Mouse (Mus musculus) intestine, embryonic 14.5 days (tissue): ENCODE data around the gene Vmn2r111. TPM values are rescaled to one million over a fixed set of nuclear protein-coding genes. Genes with fewer than 3 reads are reported as not detected.
"Not testable (repeated sequence)": the region's sequence is repeated elsewhere in the genome, so short reads cannot be mapped to it uniquely, and the experiment has no call there.

Experiments used
- ATAC-seq: fragments of 200-750 bp; cut with Nextera tagmentation; replicated peaks from 2 replicates; pipeline ENCODE4 v1.8.0; 2017; ENCODE audit warnings: low read depth, moderate number of reproducible peaks, moderate TSS enrichment, moderate library complexity; ENCODE audit not compliant: low FRiP score, low TSS enrichment
- DNase-seq: peaks from one replicate; pipeline ENCODE4 v3.0.0-alpha.2; 2018; ENCODE audit warnings: low spot score
- H3K27ac ChIP-seq: fragments of 300-500 bp; sonication (generic); 2 replicates; pipeline ENCODE4 v1.5.1; 2014; ENCODE audit warnings: low read depth, mild to moderate bottlenecking, control low read depth
- H3K27me3 ChIP-seq: fragments of 300-500 bp; sonication (generic); replicated peaks from 2 replicates; pipeline ENCODE4 v1.6.1; 2014; ENCODE audit warnings: low read length, control low read depth; ENCODE audit not compliant: control insufficient read depth, insufficient read depth
- H3K36me3 ChIP-seq: fragments of 300-500 bp; sonication (generic); 2 replicates; pipeline ENCODE4 v1.6.1; 2014; ENCODE audit warnings: low read length, control low read depth; ENCODE audit not compliant: control insufficient read depth, insufficient read depth
- H3K4me1 ChIP-seq: fragments of 300-500 bp; sonication (generic); replicated peaks from 2 replicates; pipeline ENCODE4 v1.6.1; 2014; ENCODE audit warnings: low read length, control low read depth, mixed read lengths; ENCODE audit not compliant: control insufficient read depth, insufficient read depth
- H3K4me2 ChIP-seq: fragments of 300-500 bp; sonication (generic); 2 replicates; pipeline ENCODE4 v1.6.1; 2014; ENCODE audit warnings: low read length
- H3K4me3 ChIP-seq: fragments of 300-500 bp; sonication (generic); 2 replicates; pipeline ENCODE4 v1.5.1; 2014; ENCODE audit warnings: low read depth, low read length, control low read depth, mixed read lengths
- H3K9ac ChIP-seq: fragments of 300-500 bp; sonication (generic); 2 replicates; pipeline ENCODE4 v1.6.1; 2014; ENCODE audit warnings: mild to moderate bottlenecking, low read length
- H3K9me3 ChIP-seq: fragments of 300-500 bp; sonication (generic); 2 replicates; pipeline ENCODE4 v1.6.1; 2016; ENCODE audit warnings: low read length, control low read depth; ENCODE audit not compliant: control insufficient read depth
- WGBS: fragments of 180-500 bp; shearing (Covaris S2); extraction: QIAGEN DNeasy Blood & Tissue Kit; methylation state at CpG from one replicate; pipeline ENCODE4 v1.1.7; 2014; 5-methylcytosine and 5-hydroxymethylcytosine counted together
- polyA plus RNA-seq: library from polyadenylated mRNA; unstranded; fragments of >200 nt; fragmentation: Nextera tagmentation; extraction: Ambion mirVana; gene quantifications from 2 replicates; pipeline ENCODE4 v1.2.1, GENCODE M21; 2014

The Vmn2r111 gene
- polyA plus RNA-seq: not detected in 2 replicates

DNA sequence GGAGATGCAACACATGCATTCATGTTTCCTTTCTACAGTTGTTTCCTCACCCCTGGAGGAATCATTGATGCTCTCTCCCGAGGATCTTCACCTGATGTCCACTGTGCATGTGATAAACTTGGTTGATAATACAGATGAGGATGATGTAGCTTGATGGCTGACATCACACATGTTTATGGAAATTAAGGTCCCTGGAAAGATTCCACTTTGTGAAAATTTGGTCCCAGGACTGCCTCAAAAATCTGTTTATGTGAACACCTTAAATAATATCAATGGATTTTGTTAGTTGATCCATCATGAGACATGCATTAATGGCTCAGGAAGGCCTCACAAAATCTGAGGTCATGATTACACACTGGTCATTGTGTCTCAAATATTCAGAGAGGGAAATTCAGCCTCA lies at the start of gene Vmn2r111:
Vmn2r111 (minus strand) TSS at position 101 of the 400 bp plus-strand sequence.
- H3K4me3 ChIP-seq, H3K4me2 ChIP-seq, H3K4me1 ChIP-seq, DNase-seq, H3K27me3 ChIP-seq, H3K27ac ChIP-seq, H3K9me3 ChIP-seq, ATAC-seq, H3K36me3 ChIP-seq, H3K9ac ChIP-seq: not testable (repeated sequence)
- WGBS: 57% methylated on average over 1 of the region's 1 CpGs

DNA sequence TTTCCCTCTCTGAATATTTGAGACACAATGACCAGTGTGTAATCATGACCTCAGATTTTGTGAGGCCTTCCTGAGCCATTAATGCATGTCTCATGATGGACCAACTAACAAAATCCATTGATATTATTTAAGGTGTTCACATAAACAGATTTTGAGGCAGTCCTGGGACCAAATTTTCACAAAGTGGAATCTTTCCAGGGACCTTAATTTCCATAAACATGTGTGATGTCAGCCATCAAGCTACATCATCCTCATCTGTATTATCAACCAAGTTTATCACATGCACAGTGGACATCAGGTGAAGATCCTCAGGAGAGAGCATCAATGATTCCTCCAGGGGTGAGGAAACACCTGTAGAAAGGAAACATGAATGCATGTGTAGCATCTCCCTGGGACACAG lies 27.4 kb upstream of the Vmn2r111 start, which contains the start of gene Vmn2r112:
Vmn2r112 (plus strand) TSS at position 301 of the 400 bp plus-strand sequence.
- not testable (repeated sequence) for H3K4me2 ChIP-seq, H3K9me3 ChIP-seq, DNase-seq, H3K4me3 ChIP-seq, H3K27ac ChIP-seq, H3K4me1 ChIP-seq, H3K9ac ChIP-seq, ATAC-seq, H3K27me3 ChIP-seq, H3K36me3 ChIP-seq

DNA sequence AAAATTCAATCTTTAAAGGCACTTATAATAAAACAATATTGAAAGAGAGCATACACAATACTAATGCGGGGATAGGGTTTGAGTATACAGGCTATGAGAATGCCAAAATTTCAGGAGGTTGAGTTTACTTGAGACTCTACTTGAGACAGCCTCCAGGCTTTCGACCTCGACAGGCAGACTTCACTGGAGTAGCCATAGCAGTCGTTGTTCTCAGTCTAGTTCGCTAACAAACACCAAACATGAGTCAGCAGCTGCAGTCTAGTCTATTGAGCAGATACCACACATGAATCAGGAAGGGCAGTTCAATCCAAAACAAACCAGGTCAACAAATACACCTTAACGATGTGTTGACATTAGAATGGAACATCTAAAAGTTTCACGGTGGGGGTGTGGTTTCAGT lies 52.8 kb downstream of the Vmn2r111 start:
- ATAC-seq, H3K4me2 ChIP-seq, H3K4me1 ChIP-seq, H3K36me3 ChIP-seq, H3K9me3 ChIP-seq, H3K4me3 ChIP-seq, H3K27ac ChIP-seq, H3K27me3 ChIP-seq, H3K9ac ChIP-seq, DNase-seq: not testable (repeated sequence)
- 80% methylated on average over 7 of the region's 7 CpGs for WGBS

DNA sequence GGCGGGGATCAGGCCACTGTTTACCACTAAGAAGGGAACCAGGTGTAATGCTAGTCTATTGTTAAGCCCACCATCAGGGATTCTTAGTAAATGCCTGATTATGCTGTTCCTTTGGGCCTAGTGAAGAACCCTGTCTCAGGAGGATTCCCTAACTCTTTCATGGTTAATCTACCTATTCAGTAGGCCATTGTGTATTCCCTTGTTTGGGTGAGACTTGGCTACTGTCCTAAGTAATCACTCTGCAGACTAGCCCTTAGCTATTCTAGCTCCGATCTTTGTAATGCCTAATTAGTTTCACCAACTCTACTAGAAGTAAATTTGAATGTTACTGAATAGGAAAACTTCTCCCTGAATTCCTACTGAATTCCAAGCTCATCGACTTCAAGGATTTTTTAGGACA lies 53.2 kb downstream of the Vmn2r111 start:
- not testable (repeated sequence) for H3K27me3 ChIP-seq, H3K9me3 ChIP-seq, H3K36me3 ChIP-seq, H3K4me3 ChIP-seq, DNase-seq, H3K4me2 ChIP-seq, H3K9ac ChIP-seq, ATAC-seq, H3K4me1 ChIP-seq, H3K27ac ChIP-seq
- WGBS: 79% methylated on average over 3 of the region's 3 CpGs

DNA sequence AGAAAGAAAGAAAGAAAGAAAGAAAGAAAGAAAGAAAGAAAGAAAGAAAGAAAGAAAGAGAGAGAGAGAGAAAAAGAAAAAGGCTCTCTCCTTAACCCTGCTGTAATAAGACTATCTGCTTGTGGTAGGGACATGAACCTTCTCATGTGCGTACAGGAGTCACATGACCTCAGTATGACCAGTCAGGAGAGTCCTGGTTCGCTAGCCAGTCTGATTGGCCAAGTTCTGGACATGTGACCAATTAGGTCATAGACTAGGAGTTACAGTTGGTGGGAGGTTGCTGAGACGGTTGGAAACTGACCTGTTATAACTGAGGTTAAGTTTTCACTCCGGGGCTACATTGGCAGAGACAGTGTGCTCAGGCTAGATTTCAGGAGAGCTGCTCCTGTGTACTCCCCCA lies 76.2 kb downstream of the Vmn2r111 start:
- Histone ChIP-seq H3K4me2 (no peak overlapping the region), H3K36me3 (no peaks in the 10 kb centered on the region), H3K9me3 (no peaks in the 10 kb centered on the region), H3K9ac (no peak overlapping the region), H3K27me3 (no peaks in the 10 kb centered on the region), H3K4me3 (no peak overlapping the region), H3K27ac (no peak overlapping the region), H3K4me1 (no peaks in the 10 kb centered on the region)
- DNase-seq (no peak), ATAC-seq (no peak)
- 83% methylated on average over 4 of the region's 4 CpGs for WGBS

Other genes starting within 250 kb of the Vmn2r111 start
- 12.5 and 14.1 TPM in 2 replicates for gene Zfp944, start 212.1 kb downstream of the Vmn2r111 start, polyA plus RNA-seq
- 7.7 and 9.2 TPM in 2 replicates for gene Zfp758, start 212.0 kb downstream of the Vmn2r111 start, polyA plus RNA-seq
- 15.2 and 17.8 TPM in 2 replicates for gene Zfp946, start 149.3 kb downstream of the Vmn2r111 start, polyA plus RNA-seq
- gene Vmn2r112, start 27.5 kb upstream of the Vmn2r111 start, polyA plus RNA-seq: not detected in 2 replicates